Mouse (Mus musculus) CH12.LX (cell line): Measurements from ENCODE around the gene Zc3h6. TPM values are rescaled to one million over a fixed set of nuclear protein-coding genes. Genes with fewer than 3 reads are reported as not detected.

Source experiments
- DNase-seq: peaks from one replicate; pipeline ENCODE4 v3.0.0-alpha.2; 2013; ENCODE audit errors: extremely low read depth
- H3K27ac ChIP-seq: 2 replicates; pipeline ENCODE4 v1.5.1; 2012; ENCODE audit warnings: low read depth, mild to moderate bottlenecking, control low read depth, moderate library complexity; ENCODE audit not compliant: insufficient read depth
- H3K27me3 ChIP-seq: replicated peaks from 2 replicates; pipeline ENCODE3; 2012; ENCODE audit warnings: inconsistent platforms
- H3K36me3 ChIP-seq, 2 experiments: replicated peaks in 1 of 2; 2 replicates each; pipeline versions ENCODE3 to v1.6.1; 2012; ENCODE audit warnings: inconsistent platforms in 1 of 2, low read length in 1 of 2, mild to moderate bottlenecking in 1 of 2, mixed read lengths in 1 of 2, moderate library complexity in 1 of 2; ENCODE audit not compliant: control insufficient read depth in 1 of 2, insufficient read depth in 1 of 2
- H3K4me1 ChIP-seq, 2 experiments: 2 replicates each; pipeline ENCODE4 v1.6.1; 2012; ENCODE audit warnings: inconsistent platforms in 1 of 2, moderate library complexity in 1 of 2; ENCODE audit not compliant: insufficient read depth in 2 of 2, control insufficient read depth in 1 of 2
- H3K4me2 ChIP-seq: 2 replicates; pipeline ENCODE4 v1.6.1; 2012; ENCODE audit warnings: low read depth, mild to moderate bottlenecking, control low read depth; ENCODE audit not compliant: poor library complexity, insufficient read depth, severe bottlenecking
- H3K4me3 ChIP-seq, 3 experiments: fragments of 150-350 bp in 1 of 3; sonication (generic) in 1 of 3; replicated peaks in 1 of 3; 2 replicates each; pipeline versions ENCODE3 to v1.5.1; 2011 to 2012; ENCODE audit warnings: low read depth in 2 of 3, low read length in 2 of 3, mild to moderate bottlenecking in 2 of 3, moderate library complexity in 2 of 3, control low read depth in 1 of 3, improper control_type of control experiment in 1 of 3, inconsistent platforms in 1 of 3, mixed read lengths in 1 of 3; ENCODE audit not compliant: poor library complexity in 1 of 3
- H3K79me2 ChIP-seq: replicated peaks from 2 replicates; pipeline ENCODE4 v1.6.1; 2012; ENCODE audit warnings: mild to moderate bottlenecking, moderate library complexity; ENCODE audit not compliant: control insufficient read depth, poor library complexity, insufficient read depth, severe bottlenecking; ENCODE audit errors: extremely low read depth
- H3K9ac ChIP-seq: 2 replicates; pipeline ENCODE4 v1.6.1; 2012; ENCODE audit warnings: low read depth, mild to moderate bottlenecking, control low read depth, moderate library complexity; ENCODE audit not compliant: insufficient read depth
- H3K9me3 ChIP-seq: replicated peaks from 2 replicates; pipeline ENCODE3; 2012; ENCODE audit warnings: low read length, inconsistent platforms, mixed read lengths
- BHLHE40 ChIP-seq: IDR thresholded peaks from 2 replicates; pipeline ENCODE4 v1.6.1; 2011; ENCODE audit warnings: mild to moderate bottlenecking, low read depth, low read length, improper control_type of control experiment
- CHD1 ChIP-seq: IDR thresholded peaks from 2 replicates; pipeline ENCODE4 v1.6.1; 2012; ENCODE audit warnings: low read depth, low read length, improper control_type of control experiment, inconsistent platforms
- CHD2 ChIP-seq: IDR thresholded peaks from 2 replicates; pipeline ENCODE4 v1.6.1; 2011; ENCODE audit warnings: low read length, improper control_type of control experiment
- CTCF ChIP-seq, 2 experiments: IDR thresholded peaks in 1 of 2; conservative IDR thresholded peaks in 1 of 2; 2 replicates each; pipeline ENCODE4 v1.5.1; 2011 to 2012; ENCODE audit warnings: low read depth in 2 of 2, low read length in 2 of 2, improper control_type of control experiment in 1 of 2, inconsistent platforms in 1 of 2, mild to moderate bottlenecking in 1 of 2, moderate library complexity in 1 of 2
- E2F4 ChIP-seq: IDR thresholded peaks from 2 replicates; pipeline ENCODE4 v1.6.1; 2011; ENCODE audit warnings: low read depth, low read length, improper control_type of control experiment; ENCODE audit not compliant: insufficient replicate concordance
- ELF1 ChIP-seq: IDR thresholded peaks from 2 replicates; pipeline ENCODE4 v1.6.1; 2014; ENCODE audit warnings: low read depth, mild to moderate bottlenecking, inconsistent platforms, low read length, improper control_type of control experiment
- EP300 ChIP-seq: IDR thresholded peaks from 2 replicates; pipeline ENCODE4 v1.6.1; 2011; ENCODE audit warnings: low read length, improper control_type of control experiment
- ETS1 ChIP-seq: conservative IDR thresholded peaks from 2 replicates; pipeline ENCODE4 v1.6.1; 2012; ENCODE audit warnings: low read depth, mild to moderate bottlenecking, inconsistent platforms, low read length, improper control_type of control experiment, moderate library complexity
- GABPA ChIP-seq: IDR thresholded peaks from 2 replicates; pipeline ENCODE4 v1.6.1; 2012; ENCODE audit warnings: low read depth, low read length, improper control_type of control experiment, inconsistent platforms; ENCODE audit not compliant: insufficient replicate concordance
- HCFC1 ChIP-seq: IDR thresholded peaks from 2 replicates; pipeline ENCODE4 v1.6.1; 2012; ENCODE audit warnings: low read depth, mild to moderate bottlenecking, inconsistent platforms, low read length, improper control_type of control experiment
- IRF4 ChIP-seq: IDR thresholded peaks from 2 replicates; pipeline ENCODE4 v1.6.1; 2014; ENCODE audit warnings: low read depth, mild to moderate bottlenecking, inconsistent platforms, low read length, improper control_type of control experiment
- JUN ChIP-seq: IDR thresholded peaks from 2 replicates; pipeline ENCODE4 v1.6.1; 2011; ENCODE audit warnings: low read depth, mild to moderate bottlenecking, low read length, improper control_type of control experiment, moderate library complexity; ENCODE audit not compliant: insufficient read depth
- JUND ChIP-seq: conservative IDR thresholded peaks from 2 replicates; pipeline ENCODE4 v1.6.1; 2011; ENCODE audit warnings: low read depth, low read length, improper control_type of control experiment
- KAT2A ChIP-seq: IDR thresholded peaks from 2 replicates; pipeline ENCODE4 v1.6.1; 2012; ENCODE audit warnings: low read length, improper control_type of control experiment, inconsistent platforms; ENCODE audit not compliant: insufficient replicate concordance
- MAFK ChIP-seq: IDR thresholded peaks from 2 replicates; pipeline ENCODE4 v1.6.1; 2011; ENCODE audit warnings: low read length, improper control_type of control experiment; ENCODE audit not compliant: insufficient replicate concordance
- MAX ChIP-seq: IDR thresholded peaks from 2 replicates; pipeline ENCODE4 v1.6.1; 2011; ENCODE audit warnings: low read length, improper control_type of control experiment
- MAZ ChIP-seq: IDR thresholded peaks from 2 replicates; pipeline ENCODE4 v1.6.1; 2012; ENCODE audit warnings: low read depth, mild to moderate bottlenecking, inconsistent platforms, low read length, improper control_type of control experiment, moderate library complexity
- MEF2A ChIP-seq: IDR thresholded peaks from 2 replicates; pipeline ENCODE4 v1.6.1; 2014; ENCODE audit warnings: low read depth, mild to moderate bottlenecking, inconsistent platforms, low read length, improper control_type of control experiment, borderline replicate concordance
- MXI1 ChIP-seq: IDR thresholded peaks from 2 replicates; pipeline ENCODE4 v1.6.1; 2011; ENCODE audit warnings: mild to moderate bottlenecking, low read depth, low read length, improper control_type of control experiment
- MYC ChIP-seq: IDR thresholded peaks from 2 replicates; pipeline ENCODE4 v1.6.1; 2011; ENCODE audit warnings: low read depth, mild to moderate bottlenecking, improper control_type of control experiment, low read length
- NELFE ChIP-seq: IDR thresholded peaks from 2 replicates; pipeline ENCODE4 v1.6.1; 2011; ENCODE audit warnings: low read depth, low read length, improper control_type of control experiment
- NRF1 ChIP-seq: IDR thresholded peaks from 2 replicates; pipeline ENCODE4 v1.6.1; 2014; ENCODE audit warnings: low read depth, mild to moderate bottlenecking, inconsistent platforms, low read length, improper control_type of control experiment, moderate library complexity
- PAX5 ChIP-seq: IDR thresholded peaks from 2 replicates; pipeline ENCODE4 v1.6.1; 2012; ENCODE audit warnings: low read length, inconsistent platforms, mixed read lengths
- POLR2A ChIP-seq: IDR thresholded peaks from 2 replicates; pipeline ENCODE4 v1.6.1; 2011; ENCODE audit warnings: low read depth, mild to moderate bottlenecking, improper control_type of control experiment, low read length
- POLR2AphosphoS2 ChIP-seq: IDR thresholded peaks from 2 replicates; pipeline ENCODE4 v1.6.1; 2011; ENCODE audit warnings: low read depth, low read length, improper control_type of control experiment
- RAD21 ChIP-seq: IDR thresholded peaks from 2 replicates; pipeline ENCODE4 v1.6.1; 2011; ENCODE audit warnings: low read depth, mild to moderate bottlenecking, low read length, improper control_type of control experiment, moderate library complexity
- RCOR1 ChIP-seq: conservative IDR thresholded peaks from 2 replicates; pipeline ENCODE4 v1.6.1; 2012; ENCODE audit warnings: low read depth, mild to moderate bottlenecking, inconsistent platforms, low read length, improper control_type of control experiment
- SIN3A ChIP-seq: IDR thresholded peaks from 2 replicates; pipeline ENCODE4 v1.6.1; 2012; ENCODE audit warnings: low read length, improper control_type of control experiment, inconsistent platforms
- TBP ChIP-seq: conservative IDR thresholded peaks from 2 replicates; pipeline ENCODE4 v1.6.1; 2011; ENCODE audit warnings: low read depth, low read length, improper control_type of control experiment
- TCF12 ChIP-seq: IDR thresholded peaks from 2 replicates; pipeline ENCODE4 v1.6.1; 2014; ENCODE audit warnings: low read depth, mild to moderate bottlenecking, inconsistent platforms, low read length, improper control_type of control experiment
- UBTF ChIP-seq: IDR thresholded peaks from 2 replicates; pipeline ENCODE4 v1.6.1; 2012; ENCODE audit warnings: low read depth, mild to moderate bottlenecking, inconsistent platforms, low read length, improper control_type of control experiment, moderate library complexity
- USF1 ChIP-seq: IDR thresholded peaks from 2 replicates; pipeline ENCODE4 v1.6.1; 2014; ENCODE audit warnings: low read depth, mild to moderate bottlenecking, inconsistent platforms, low read length, improper control_type of control experiment
- USF2 ChIP-seq: conservative IDR thresholded peaks from 2 replicates; pipeline ENCODE4 v1.6.1; 2011; ENCODE audit warnings: low read depth, low read length, improper control_type of control experiment
- ZC3H11A ChIP-seq: IDR thresholded peaks from 2 replicates; pipeline ENCODE4 v1.6.1; 2012; ENCODE audit warnings: low read depth, mild to moderate bottlenecking, inconsistent platforms, low read length, improper control_type of control experiment
- ZKSCAN1 ChIP-seq: IDR thresholded peaks from 2 replicates; pipeline ENCODE4 v1.6.1; 2012; ENCODE audit warnings: low read depth, inconsistent platforms, low read length, improper control_type of control experiment, borderline replicate concordance
- ZMIZ1 ChIP-seq: IDR thresholded peaks from 2 replicates; pipeline ENCODE4 v1.6.1; 2012; ENCODE audit warnings: low read depth, mild to moderate bottlenecking, inconsistent platforms, low read length, improper control_type of control experiment
- ZNF384 ChIP-seq: IDR thresholded peaks from 2 replicates; pipeline ENCODE4 v1.6.1; 2012; ENCODE audit warnings: low read depth, low read length, improper control_type of control experiment, inconsistent platforms
- dilution Hi-C: fragments of 300-500 bp; cut with MboI; formaldehyde crosslinking; loops from 2 replicates; pipeline ENCODE4 v1.14.3; 2020; ENCODE audit warnings: low sequenced_read_pairs; ENCODE audit not compliant: extremely low pct_unique_long_range_greater_than_20kb, extremely low pct_ligation_motif_present
- in situ Hi-C: fragments of 300-500 bp; cut with MboI; formaldehyde crosslinking; loops from 3 replicates; pipeline ENCODE4 v1.14.3; 2019; ENCODE audit warnings: low sequenced_read_pairs, low pct_ligation_motif_present, low pct_unique_long_range_greater_than_20kb, mixed read lengths
- polyA plus RNA-seq: library from polyadenylated mRNA; unstranded; fragments of >175 nt; gene quantifications from 2 replicates; pipeline ENCODE4 v1.2.1, GENCODE M21; 2012; ENCODE audit warnings: low read depth; ENCODE audit not compliant: insufficient read length
- total RNA-seq, 2 experiments: library from RNA; depleted of rRNA; stranded (reverse); fragments of 300-350 nt in 1 of 2; fragments of >200 nt in 1 of 2; gene quantifications; 2 replicates each; pipeline ENCODE4 v1.2.3; 2012 to 2014

Zc3h6 gene
- total and polyA plus RNA-seq, 3 experiments = 0.59 to 0.72 (median 0.64) TPM

DNA sequence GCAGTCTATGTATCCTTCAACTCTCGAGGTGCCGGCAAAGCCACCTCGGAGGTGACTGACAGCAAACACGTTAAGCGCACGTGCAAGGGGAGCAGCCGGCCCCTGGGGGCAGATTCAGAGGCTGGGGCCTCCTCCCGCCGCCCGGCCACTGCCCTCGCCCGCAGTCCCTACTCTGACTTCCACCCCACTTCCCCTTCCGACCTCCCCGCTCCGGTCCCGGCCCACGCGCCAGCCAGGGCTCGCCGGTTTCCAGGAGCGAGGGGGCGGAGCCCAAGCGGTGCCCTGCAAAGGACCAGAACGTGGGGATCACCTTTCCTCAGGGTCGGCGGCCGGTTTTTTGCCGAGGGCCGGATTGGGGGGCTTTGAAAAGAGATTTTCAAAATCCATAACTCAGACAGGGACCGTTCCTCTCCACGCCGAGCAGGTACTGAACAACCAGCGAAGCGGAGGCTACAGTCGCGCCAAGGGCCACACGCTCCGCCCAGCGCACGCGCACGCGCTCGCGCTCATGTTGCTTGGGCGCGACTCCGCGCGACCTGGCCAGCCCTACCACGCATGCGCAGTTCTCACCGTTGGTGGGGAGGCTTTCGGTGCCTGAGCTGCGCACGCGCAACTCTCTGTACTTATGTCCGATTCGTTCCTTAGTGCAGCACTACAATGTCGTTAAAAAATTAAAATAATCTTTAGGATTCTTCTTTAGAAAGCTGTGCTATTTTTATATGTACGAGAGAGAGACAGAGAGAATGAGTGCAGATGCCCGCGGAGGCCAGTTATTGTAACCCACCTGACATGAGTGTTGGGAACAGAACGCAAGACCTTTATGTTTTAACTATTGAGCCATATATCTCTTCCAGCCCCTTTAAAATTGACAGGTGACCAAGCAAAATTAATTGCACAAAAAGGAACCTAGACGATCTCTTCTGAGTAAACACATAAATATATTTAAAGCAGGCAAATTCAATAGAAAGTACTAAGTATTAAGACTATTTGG lies 23.4 kb upstream of the Zc3h6 start, which contains the start of gene Zc3h8:
Zc3h8 (minus strand) TSS at position 540 of the 991 bp plus-strand sequence.
- H3K27ac ChIP-seq = peak within 1 kb of the TSS; percentile 29
- in situ Hi-C loops (loop anchor here (25.0 kb wide), 1 partner anchor 318 kb away; no protein-coding TSS in a partner anchor), dilution Hi-C loops (no loop called here)
- H3K4me1 ChIP-seq = peaks cover 0 to 11% of the 10 kb centered on the region in 2 experiments; a peak in 3 of 4 replicates
- H3K79me2 ChIP-seq = no peaks in the 10 kb centered on the region; the same call in 1 of the 2 replicates
- DNase-seq = peak; percentile 97
- peak within 1 kb of the TSS; percentile 59 for H3K9ac ChIP-seq
- peak within 1 kb of the TSS; percentile 63 for H3K4me2 ChIP-seq
- peak within 1 kb of the TSS; percentile 63 to 73 (median 68) for H3K4me3 ChIP-seq
- no peaks in the 10 kb centered on the region for H3K9me3 ChIP-seq
- peaks cover 6 to 19% of the 10 kb centered on the region in 2 experiments for H3K36me3 ChIP-seq
- no peaks in the 10 kb centered on the region for H3K27me3 ChIP-seq
- TF ChIP-seq SIN3A = peak; percentile 86
- no peak for TF ChIP-seq CHD1
- peak; percentile 99 for TF ChIP-seq POLR2A
- TF ChIP-seq MXI1 = peak; percentile 96
- no peak for TF ChIP-seq USF1
- TF ChIP-seq ZKSCAN1 = no peak
- peak; percentile 44; the same call in 1 of the 2 replicates for TF ChIP-seq ETS1
- TF ChIP-seq RCOR1 = no peak
- TF ChIP-seq JUND = no peak
- TF ChIP-seq ZC3H11A = no peak
- no peak for TF ChIP-seq USF2
- TF ChIP-seq ZMIZ1 = peak; percentile 87
- TF ChIP-seq NRF1 = peak; percentile 98
- TF ChIP-seq MAZ = 0 out of 2 replicates have a peak, but pooled peaks have one; percentile 41
- TF ChIP-seq IRF4 = peak; percentile 35; the same call in 1 of the 2 replicates
- TF ChIP-seq TCF12 = peak; percentile 74
- peak; percentile 75; the same call in 1 of the 2 replicates for TF ChIP-seq POLR2AphosphoS2
- 0 out of 2 replicates have a peak, but pooled peaks have one; percentile 15 for TF ChIP-seq EP300
- no peak for TF ChIP-seq CTCF (conservative IDR thresholded peaks at IDR 0.05 in 1 of 2, IDR thresholded peaks at IDR 0.05 in 1 of 2; ENCODE audit: low read depth in 2 of 2, low read length in 2 of 2)
- TF ChIP-seq GABPA = no peak
- TF ChIP-seq MAFK = no peak
- TF ChIP-seq CHD2 = no peak
- 0 out of 2 replicates have a peak, but pooled peaks have one; percentile 68 for TF ChIP-seq E2F4
- peak; percentile 52; the same call in 1 of the 2 replicates for TF ChIP-seq HCFC1
- TF ChIP-seq MEF2A = no peak
- no peak for TF ChIP-seq JUN
- peak; percentile 38; the same call in 1 of the 2 replicates for TF ChIP-seq ELF1
- no peak for TF ChIP-seq KAT2A
- no peak for TF ChIP-seq ZNF384
- TF ChIP-seq RAD21 = no peak
- TF ChIP-seq NELFE = peak; percentile 93
- TF ChIP-seq UBTF = peak; percentile 85; the same call in 1 of the 2 replicates
- peak; percentile 90 for TF ChIP-seq MAX
- TF ChIP-seq MYC = peak; percentile 76
- no peak for TF ChIP-seq PAX5
- peak; percentile 59; the same call in 1 of the 2 replicates for TF ChIP-seq TBP
- TF ChIP-seq BHLHE40 = peak; percentile 98
